Mouse (Mus musculus) heart, embryonic 15.5 days (tissue): ENCODE results near the gene Wnt8b. TPM values are rescaled to one million over a fixed set of nuclear protein-coding genes. Genes with fewer than 3 reads are reported as not detected.

Source experiments
- ATAC-seq: fragments of 200-750 bp; cut with Nextera tagmentation; replicated peaks from 2 replicates; pipeline ENCODE4 v1.8.0; 2017; ENCODE audit warnings: low read depth, moderate TSS enrichment; ENCODE audit not compliant: insufficient number of reproducible peaks, insufficient read depth, low FRiP score
- H3K27ac ChIP-seq: fragments of 300-500 bp; sonication (generic); 2 replicates; pipeline ENCODE4 v1.5.1; 2015; ENCODE audit warnings: mild to moderate bottlenecking, inconsistent platforms
- H3K27me3 ChIP-seq: fragments of 300-500 bp; sonication (generic); 2 replicates; pipeline ENCODE4 v1.6.1; 2015; ENCODE audit warnings: inconsistent platforms
- H3K36me3 ChIP-seq: fragments of 300-500 bp; sonication (generic); 2 replicates; pipeline ENCODE4 v1.6.1; 2015; ENCODE audit warnings: mild to moderate bottlenecking, inconsistent platforms
- H3K4me1 ChIP-seq: fragments of 300-500 bp; sonication (generic); replicated peaks from 2 replicates; pipeline ENCODE4 v1.6.1; 2015; ENCODE audit warnings: inconsistent platforms
- H3K4me2 ChIP-seq: fragments of 300-500 bp; sonication (generic); 2 replicates; pipeline ENCODE4 v1.6.1; 2015; ENCODE audit warnings: inconsistent platforms, mild to moderate bottlenecking, moderate library complexity
- H3K4me3 ChIP-seq: fragments of 300-500 bp; sonication (generic); 2 replicates; pipeline ENCODE4 v1.5.1; 2015; ENCODE audit warnings: mild to moderate bottlenecking, inconsistent platforms
- H3K9ac ChIP-seq: fragments of 300-500 bp; sonication (generic); 2 replicates; pipeline ENCODE4 v1.6.1; 2015; ENCODE audit warnings: mild to moderate bottlenecking, inconsistent platforms
- H3K9me3 ChIP-seq: fragments of 300-500 bp; sonication (generic); replicated peaks from 2 replicates; pipeline ENCODE4 v1.6.1; 2016; ENCODE audit warnings: inconsistent platforms
- WGBS: fragments of 180-500 bp; shearing (Covaris S2); methylation state at CpG from one replicate; pipeline ENCODE4 v1.1.7; 2015; ENCODE audit warnings: mixed read lengths; 5-methylcytosine and 5-hydroxymethylcytosine counted together
- polyA plus RNA-seq: library from polyadenylated mRNA; unstranded; fragments of >200 nt; fragmentation: Nextera tagmentation; extraction: Ambion mirVana; gene quantifications from 2 replicates; pipeline ENCODE4 v1.2.1, GENCODE M21; 2015

Gene Wnt8b
- polyA plus RNA-seq, 1 experiment from 2014 or later = not detected

DNA sequence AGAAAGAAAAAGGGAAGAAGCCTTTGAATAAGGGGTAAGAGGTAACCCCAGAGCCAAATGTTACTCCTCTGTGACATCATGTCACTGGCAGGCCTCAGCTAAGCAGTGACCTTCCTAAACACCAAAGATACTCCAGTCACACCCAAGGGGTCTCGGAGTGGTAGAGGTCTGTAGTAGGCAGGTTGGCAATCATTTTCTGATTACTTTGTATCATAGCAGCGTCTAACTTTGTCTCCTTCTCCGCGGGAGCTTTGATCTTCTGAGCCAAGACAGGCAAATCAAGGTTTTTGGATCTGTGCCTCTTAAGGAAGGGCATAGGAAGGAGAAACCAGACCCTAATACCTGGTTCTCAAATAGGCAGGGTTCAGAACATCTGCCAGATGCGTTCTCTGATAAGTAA lies 19.3 kb downstream of the Wnt8b start:
- Histone ChIP-seq H3K9ac (no peak overlapping the region), H3K27ac (no peak overlapping the region), H3K4me2 (no peak overlapping the region), H3K4me1 (peaks cover 26% of the 10 kb centered on the region), H3K4me3 (no peak overlapping the region), H3K36me3 (no peaks in the 10 kb centered on the region), H3K27me3 (peaks cover 80% of the 10 kb centered on the region), H3K9me3 (no peaks in the 10 kb centered on the region)
- no peak for ATAC-seq
- 32% methylated on average over 5 of the region's 5 CpGs for WGBS

DNA sequence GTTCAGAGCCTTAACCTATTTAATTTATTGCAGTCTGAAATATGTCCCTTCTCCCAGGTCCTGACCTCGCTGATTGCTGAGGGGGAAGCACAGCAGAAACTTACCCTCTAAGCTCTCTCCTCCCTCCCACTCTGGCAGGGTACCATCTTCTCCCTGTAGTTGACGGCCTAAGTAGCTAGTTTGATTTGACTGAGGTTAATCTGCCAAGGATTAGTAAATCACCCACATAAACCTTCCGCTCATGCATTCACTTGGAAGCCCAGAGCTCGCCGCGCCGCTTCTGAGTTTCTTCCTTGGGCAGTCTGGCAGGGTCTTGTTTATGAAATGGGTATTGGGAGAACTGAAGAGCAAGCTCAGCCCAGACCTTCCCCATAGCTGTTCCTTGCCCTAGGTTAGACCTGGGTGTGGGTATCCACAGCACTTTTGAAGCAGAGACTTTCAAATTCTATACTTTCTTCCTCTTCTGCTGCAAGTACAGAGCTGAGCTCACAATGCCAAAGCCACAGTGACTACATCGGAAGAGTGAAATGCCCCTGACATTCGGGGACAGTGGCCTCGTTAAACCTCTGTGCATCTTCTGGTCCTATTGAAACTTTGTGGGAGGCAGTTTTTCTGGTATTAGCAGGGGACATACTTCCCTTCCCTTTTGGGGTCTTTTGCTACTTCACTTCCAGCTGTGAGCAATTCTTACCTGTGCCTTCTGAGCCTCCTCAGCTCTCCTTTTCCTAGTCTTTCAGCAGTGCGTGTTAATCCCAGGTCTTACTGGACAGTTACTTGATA lies 20.0 kb downstream of the Wnt8b start:
- Histone ChIP-seq H3K27ac (no peak overlapping the region), H3K9ac (no peak overlapping the region), H3K4me3 (no peak overlapping the region), H3K9me3 (no peaks in the 10 kb centered on the region), H3K36me3 (no peaks in the 10 kb centered on the region), H3K4me2 (no peak overlapping the region), H3K27me3 (peaks cover 82% of the 10 kb centered on the region), H3K4me1 (peaks cover 26% of the 10 kb centered on the region)
- WGBS = 32% methylated on average over 11 of the region's 11 CpGs
- ATAC-seq = no peak

GRCm38 (mm10) chr19:44513921-44514482 lies 20.7 kb downstream of the Wnt8b start:
- Histone ChIP-seq H3K4me3 (no peak overlapping the region), H3K4me1 (peaks cover 27% of the 10 kb centered on the region), H3K9me3 (no peaks in the 10 kb centered on the region), H3K4me2 (no peak overlapping the region), H3K9ac (no peak overlapping the region), H3K36me3 (no peaks in the 10 kb centered on the region), H3K27ac (no peak overlapping the region), H3K27me3 (peaks cover 77% of the 10 kb centered on the region)
- WGBS = 27% methylated on average over 7 of the region's 7 CpGs
- ATAC-seq = no peak

DNA sequence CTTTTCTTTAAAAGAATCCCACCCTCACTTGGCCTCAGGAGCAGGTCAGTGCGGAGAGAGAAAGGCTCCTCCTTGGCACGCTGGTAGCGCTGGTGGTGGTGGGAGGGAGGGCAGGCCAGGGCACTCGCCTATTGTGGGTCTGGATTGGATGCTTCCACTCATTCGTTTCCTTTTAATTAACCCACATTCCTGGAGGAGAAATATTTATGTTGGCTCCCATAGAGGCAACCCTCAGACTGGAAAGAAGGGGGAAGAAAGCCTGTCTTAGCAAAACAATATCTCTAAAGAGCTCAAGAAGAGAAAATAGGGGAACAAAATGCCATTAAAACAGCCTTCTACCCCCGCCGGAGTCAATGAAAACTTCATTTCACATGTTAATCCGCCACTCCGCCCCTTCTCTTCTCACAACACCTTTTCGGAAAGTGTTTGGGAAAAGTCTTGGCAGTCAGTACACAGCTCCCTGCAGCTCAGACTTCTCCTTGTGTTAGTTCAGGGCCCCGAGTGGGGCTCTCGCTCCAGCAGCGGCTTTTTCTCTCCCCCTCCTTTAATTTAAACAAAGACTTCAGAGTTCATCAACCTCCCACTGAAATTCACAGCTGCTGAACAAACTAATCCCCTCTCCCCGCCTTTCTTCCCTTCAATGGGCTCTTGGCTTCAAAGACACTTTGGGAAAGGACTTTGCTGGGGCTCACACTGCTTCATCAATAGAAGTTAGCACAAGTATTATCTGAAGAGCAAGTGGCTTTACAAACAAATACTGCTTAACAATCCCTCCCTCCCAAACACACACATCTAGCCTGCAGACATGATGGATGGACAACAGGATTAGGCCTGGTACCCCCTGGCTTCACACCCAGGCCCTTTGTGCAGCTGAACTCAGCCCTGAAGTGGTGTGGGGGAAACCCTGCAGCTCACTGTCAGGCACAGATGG lies 21.5 kb downstream of the Wnt8b start:
- Histone ChIP-seq H3K4me3 (no peak overlapping the region), H3K4me1 (peaks cover 31% of the 10 kb centered on the region), H3K36me3 (no peaks in the 10 kb centered on the region), H3K4me2 (no peak overlapping the region), H3K27me3 (peaks cover 72% of the 10 kb centered on the region), H3K9me3 (no peaks in the 10 kb centered on the region), H3K9ac (no peak overlapping the region), H3K27ac (no peak overlapping the region)
- 42% methylated on average over 14 of the region's 14 CpGs for WGBS
- ATAC-seq = no peak; the same call in 1 of the 2 replicates

- Histone ChIP-seq H3K27me3 (peaks cover 63% of the 10 kb centered on the region), H3K4me1 (peaks cover 29% of the 10 kb centered on the region), H3K36me3 (no peaks in the 10 kb centered on the region), H3K4me3 (no peak overlapping the region), H3K9me3 (no peaks in the 10 kb centered on the region), H3K27ac (no peak overlapping the region), H3K4me2 (no peak overlapping the region), H3K9ac (no peak overlapping the region)
- WGBS = 53% methylated on average over 6 of the region's 6 CpGs
- ATAC-seq = no peak
These were observed 22.5 kb downstream of the Wnt8b start for GRCm38 (mm10) chr19:44515769-44516168.

GRCm38 (mm10) chr19:44517996-44518768 lies 24.9 kb downstream of the Wnt8b start:
- H3K4me1 ChIP-seq = peaks cover 14% of the 10 kb centered on the region
- no peak for ATAC-seq
- H3K36me3 ChIP-seq = no peaks in the 10 kb centered on the region
- WGBS = 63% methylated on average over 12 of the region's 12 CpGs
- H3K4me2 ChIP-seq = no peak overlapping the region
- peaks cover 38% of the 10 kb centered on the region for H3K27me3 ChIP-seq
- no peak overlapping the region for H3K27ac ChIP-seq
- H3K9me3 ChIP-seq = no peaks in the 10 kb centered on the region
- no peak overlapping the region for H3K4me3 ChIP-seq
- no peak overlapping the region for H3K9ac ChIP-seq

- H3K9me3 ChIP-seq = no peaks in the 10 kb centered on the region
- WGBS = 47% methylated on average over 7 of the region's 7 CpGs
- ATAC-seq = no peak
- H3K27me3 ChIP-seq = peaks cover 29% of the 10 kb centered on the region
- H3K4me1 ChIP-seq = peaks cover 14% of the 10 kb centered on the region; the same call in 1 of the 2 replicates
- no peak overlapping the region for H3K9ac ChIP-seq
- no peak overlapping the region for H3K27ac ChIP-seq
- no peak overlapping the region for H3K4me3 ChIP-seq
- H3K4me2 ChIP-seq = no peak overlapping the region
- H3K36me3 ChIP-seq = no peaks in the 10 kb centered on the region
These were observed 25.9 kb downstream of the Wnt8b start for GRCm38 (mm10) chr19:44519152-44519551.

DNA sequence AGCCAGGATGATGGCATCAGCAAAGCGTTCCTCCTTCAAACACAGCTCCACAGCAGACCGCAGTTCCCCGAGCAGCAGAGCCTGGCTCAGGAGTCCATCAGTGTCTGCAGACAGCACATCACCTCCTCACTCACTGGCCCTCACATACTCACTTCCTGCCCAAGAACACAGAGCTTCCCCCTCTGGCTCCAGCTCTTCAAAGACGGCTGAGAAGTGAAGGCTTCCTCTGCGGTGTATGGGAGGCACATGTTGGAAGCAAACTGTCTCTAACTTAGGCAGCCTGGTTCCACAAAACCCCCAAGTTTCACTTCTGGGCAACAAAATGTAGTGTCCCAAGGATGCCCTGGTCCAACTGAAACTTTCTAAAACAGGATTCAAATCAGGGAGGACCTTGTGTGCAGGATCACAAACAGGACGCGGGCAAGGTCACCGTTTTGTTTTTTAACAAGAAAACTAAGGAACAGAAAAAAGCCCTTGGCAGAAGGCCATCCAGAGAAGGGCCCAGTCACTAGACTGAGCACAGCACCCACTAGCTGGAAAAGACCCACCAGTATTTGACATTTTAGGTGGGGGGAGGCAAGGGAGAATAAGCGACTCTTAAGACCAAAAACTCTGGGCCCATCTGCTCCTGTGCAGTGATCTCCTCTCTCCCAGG lies 32.4 kb downstream of the Wnt8b start:
- ATAC-seq = no peak
- WGBS = 66% methylated on average over 9 of the region's 9 CpGs
- Histone ChIP-seq H3K4me3 (no peak overlapping the region), H3K4me1 (no peaks in the 10 kb centered on the region), H3K9ac (no peak overlapping the region), H3K9me3 (no peaks in the 10 kb centered on the region), H3K36me3 (no peaks in the 10 kb centered on the region), H3K4me2 (no peak overlapping the region), H3K27me3 (no peaks in the 10 kb centered on the region), H3K27ac (no peak overlapping the region)

- Histone ChIP-seq H3K4me2 (no peak overlapping the region), H3K36me3 (no peaks in the 10 kb centered on the region), H3K27me3 (peaks cover 10% of the 10 kb centered on the region; the same call in 1 of the 2 replicates), H3K4me3 (no peak overlapping the region), H3K4me1 (no peaks in the 10 kb centered on the region), H3K9me3 (no peaks in the 10 kb centered on the region), H3K27ac (no peak overlapping the region), H3K9ac (no peak overlapping the region)
- 76% methylated on average over 6 of the region's 6 CpGs for WGBS
- ATAC-seq = no peak
These were observed 36.7 kb downstream of the Wnt8b start for GRCm38 (mm10) chr19:44530018-44530417.

DNA sequence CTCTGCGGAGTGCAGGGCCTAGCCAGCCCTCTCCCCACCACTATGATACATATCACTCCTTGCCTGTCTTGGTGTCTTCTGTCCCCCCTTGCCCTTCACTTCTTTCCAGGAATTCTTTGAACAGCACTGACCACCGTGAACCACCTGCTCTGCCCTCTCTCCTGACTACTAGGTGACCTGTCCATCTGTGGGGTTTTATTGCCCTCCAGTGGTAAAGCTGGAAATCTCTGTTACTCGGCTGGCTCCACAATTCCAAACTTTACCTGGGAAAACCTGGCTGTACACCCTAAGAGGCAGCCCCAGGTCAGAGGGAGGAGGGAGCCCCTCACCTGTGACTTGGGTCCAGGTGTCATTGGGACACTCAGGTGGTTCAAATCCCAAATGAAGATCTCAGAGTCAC lies 42.1 kb downstream of the Wnt8b start:
- Histone ChIP-seq H3K4me3 (no peak overlapping the region), H3K27me3 (peaks cover 10% of the 10 kb centered on the region; the same call in 1 of the 2 replicates), H3K4me1 (no peaks in the 10 kb centered on the region), H3K9me3 (0 out of 2 replicates have a peak, but pooled peaks cover 4% of the 10 kb centered on the region), H3K36me3 (no peaks in the 10 kb centered on the region), H3K4me2 (no peak overlapping the region), H3K9ac (no peak overlapping the region), H3K27ac (no peak overlapping the region)
- ATAC-seq = no peak
- whole genome bisulfite sequencing = 31% methylated on average over 3 of the region's 3 CpGs
